Mouse (Mus musculus) liver, embryonic 16.5 days (tissue): ENCODE data around the gene Ccdc92b. TPM values are rescaled to one million over a fixed set of nuclear protein-coding genes. Genes with fewer than 3 reads are reported as not detected.

Experiments used
- polyA plus RNA-seq: library from polyadenylated mRNA; unstranded; fragments of >200 nt; fragmentation: Nextera tagmentation; extraction: Ambion mirVana; gene quantifications from 2 replicates; pipeline ENCODE4 v1.2.1, GENCODE M21; 2015

Ccdc92b gene
- polyA plus RNA-seq, 1 experiment from 2014 or later = 10.4 TPM

Other genes starting within 250 kb of the Ccdc92b start
- 0.63 and 1.2 TPM in 2 replicates for gene Rap1gap2, start 8.7 kb upstream of the Ccdc92b start, polyA plus RNA-seq
- 30.6 and 35.3 TPM in 2 replicates for gene Cluh, start 29.9 kb downstream of the Ccdc92b start, polyA plus RNA-seq
- gene Pafah1b1, start 105.1 kb downstream of the Ccdc92b start, polyA plus RNA-seq = 26.4 and 28.0 TPM in 2 replicates
- 15.5 and 16.6 TPM in 2 replicates for gene Mettl16, start 151.2 kb downstream of the Ccdc92b start, polyA plus RNA-seq
- 0.90 and 1.2 TPM in 2 replicates for gene Mnt, start 211.3 kb downstream of the Ccdc92b start, polyA plus RNA-seq